Mouse (Mus musculus): ENCODE measurements around the gene Mkrn1.
A peak's percentile ranks its signal among the peaks of the same experiment; 100 is the strongest.
"Not testable (repeated sequence)": the region's sequence is repeated elsewhere in the genome, so short reads cannot be mapped to it uniquely, and the experiment has no call there.

Gene Mkrn1

GRCm38 (mm10) chr6:39430722-39431121 is 10.5 kb upstream of the Mkrn1 start:
- no peak for DNase-seq (ENCODE audit: low read depth, low spot score)

- DNase-seq (ENCODE audit: low read depth, low spot score): no peak
Observed at GRCm38 (mm10) chr6:39429007-39429788, 8.9 kb upstream of the Mkrn1 start.

GRCm38 (mm10) chr6:39427276-39428003 is 7.2 kb upstream of the Mkrn1 start:
- DNase-seq (ENCODE audit: low read depth, low spot score): no peak

- DNase-seq (ENCODE audit: low read depth, low spot score): no peak
Observed at GRCm38 (mm10) chr6:39426725-39427124, 6.5 kb upstream of the Mkrn1 start.

- DNase-seq (ENCODE audit: low read depth, low spot score): no peak
Observed at GRCm38 (mm10) chr6:39425181-39425580, 4.9 kb upstream of the Mkrn1 start.

GRCm38 (mm10) chr6:39423686-39424085 is 3.4 kb upstream of the Mkrn1 start:
- no peak for DNase-seq (ENCODE audit: low read depth, low spot score)

- DNase-seq (ENCODE audit: low read depth, low spot score): no peak
Observed at GRCm38 (mm10) chr6:39423130-39423551, 2.9 kb upstream of the Mkrn1 start.

GRCm38 (mm10) chr6:39420867-39421266 is 605 bp upstream of the Mkrn1 start:
- DNase-seq (ENCODE audit: low read depth, low spot score): no peak

GRCm38 (mm10) chr6:39419386-39419850 is 844 bp downstream of the Mkrn1 start:
- no peak for DNase-seq (ENCODE audit: low read depth, low spot score)

GRCm38 (mm10) chr6:39416654-39417053 is 3.6 kb downstream of the Mkrn1 start:
- not testable (repeated sequence) for DNase-seq (ENCODE audit: low read depth, low spot score)

- DNase-seq (ENCODE audit: low read depth, low spot score): no peak
Observed at GRCm38 (mm10) chr6:39415762-39416161, 4.5 kb downstream of the Mkrn1 start.

GRCm38 (mm10) chr6:39414106-39414505 is 6.2 kb downstream of the Mkrn1 start:
- DNase-seq (ENCODE audit: low read depth, low spot score): no peak

- DNase-seq (ENCODE audit: low read depth, low spot score): no peak
Observed at GRCm38 (mm10) chr6:39406480-39406879, 13.8 kb downstream of the Mkrn1 start.

GRCm38 (mm10) chr6:39403136-39403535 is 17.1 kb downstream of the Mkrn1 start:
- peak; percentile 52 for DNase-seq (ENCODE audit: low read depth, low spot score)

GRCm38 (mm10) chr6:39400343-39400742 is 19.9 kb downstream of the Mkrn1 start:
- DNase-seq (ENCODE audit: low read depth, low spot score): no peak

GRCm38 (mm10) chr6:39398342-39398741 is 21.9 kb downstream of the Mkrn1 start:
- DNase-seq (ENCODE audit: low read depth, low spot score): no peak

GRCm38 (mm10) chr6:39397046-39397445 is 23.2 kb downstream of the Mkrn1 start:
- no peak for DNase-seq (ENCODE audit: low read depth, low spot score)

GRCm38 (mm10) chr6:39395916-39396315 is 24.3 kb downstream of the Mkrn1 start:
- no peak for DNase-seq (ENCODE audit: low read depth, low spot score)

- no peak for DNase-seq (ENCODE audit: low read depth, low spot score)
Observed at GRCm38 (mm10) chr6:39395471-39395870, 24.8 kb downstream of the Mkrn1 start.

- DNase-seq (ENCODE audit: low read depth, low spot score): no peak
Observed at GRCm38 (mm10) chr6:39389988-39390387, 30.3 kb downstream of the Mkrn1 start.

- no peak for DNase-seq (ENCODE audit: low read depth, low spot score)
Observed at GRCm38 (mm10) chr6:39381125-39381880, 39.0 kb downstream of the Mkrn1 start, which contains the start of gene Rab19. Rab19 (plus strand) TSS chr6:39381175.

GRCm38 (mm10) chr6:39380276-39380675 is 40.0 kb downstream of the Mkrn1 start:
- no peak for DNase-seq (ENCODE audit: low read depth, low spot score)

Data from skeletal muscle tissue, adult 2 months (tissue).